Mouse (Mus musculus) spleen, adult 2 months (tissue): ENCODE measurements at regions not wholly inside any gene's neighbourhood (a gene's known extent, or its start where the extent isn't known, plus 50 kb on each side); places are given as distances from the start of the nearest gene placed in this dataset.

ENCODE experiments used
- DNase-seq, 2 experiments: peaks; one replicate each; pipeline versions ENCODE4 v3.0.0 to v3.0.0-alpha.2; 2012 to 2021; ENCODE audit warnings: low spot score in 2 of 2, low read depth in 1 of 2
- H3K27ac ChIP-seq: fragments of 200-500 bp; 2 replicates; pipeline ENCODE4 v1.5.1; 2012; ENCODE audit warnings: low read length, inconsistent platforms; ENCODE audit not compliant: insufficient read depth
- H3K27me3 ChIP-seq: fragments of 200-500 bp; 2 replicates; pipeline ENCODE4 v1.6.1; 2012; ENCODE audit warnings: mild to moderate bottlenecking, moderate library complexity, low read length, inconsistent platforms; ENCODE audit not compliant: control insufficient read depth, insufficient read depth
- H3K36me3 ChIP-seq: fragments of 200-500 bp; 2 replicates; pipeline ENCODE4 v1.6.1; 2012; ENCODE audit warnings: mild to moderate bottlenecking, low read length, inconsistent platforms; ENCODE audit not compliant: control insufficient read depth, insufficient read depth
- H3K4me1 ChIP-seq: fragments of 200-500 bp; 2 replicates; pipeline ENCODE4 v1.6.1; 2011; ENCODE audit warnings: inconsistent platforms; ENCODE audit not compliant: control insufficient read depth, insufficient read depth, insufficient read length
- H3K4me3 ChIP-seq: fragments of 200-500 bp; 2 replicates; pipeline ENCODE4 v1.5.1; 2011; ENCODE audit warnings: mild to moderate bottlenecking, inconsistent platforms; ENCODE audit not compliant: insufficient read depth, insufficient read length; ENCODE audit errors: extremely low read depth
- CTCF ChIP-seq: fragments of 200-500 bp; IDR thresholded peaks from 2 replicates; pipeline ENCODE4 v1.5.1; 2011; ENCODE audit warnings: mild to moderate bottlenecking, inconsistent platforms; ENCODE audit not compliant: insufficient read depth, insufficient read length, insufficient replicate concordance; ENCODE audit errors: extremely low read depth
- POLR2A ChIP-seq: fragments of 200-500 bp; IDR thresholded peaks from 2 replicates; pipeline ENCODE4 v1.6.1; 2011; ENCODE audit warnings: low read depth, low read length, inconsistent platforms
- WGBS: fragments of 180-500 bp; shearing (Covaris S2); methylation state at CpG from one replicate; pipeline ENCODE4 v1.1.7; 2018; 5-methylcytosine and 5-hydroxymethylcytosine counted together

GRCm38 (mm10) chr16:93448124-93448523, 155.7 kb downstream of the Setd4 start:
- Histone ChIP-seq H3K27ac (no peak overlapping the region), H3K27me3 (no peaks in the 10 kb centered on the region), H3K4me3 (no peak overlapping the region), H3K4me1 (peaks cover 2% of the 10 kb centered on the region; the same call in 1 of the 2 replicates), H3K36me3 (no peaks in the 10 kb centered on the region)
- TF ChIP-seq CTCF (no peak), POLR2A (no peak)
- 96% methylated on average over 10 of the region's 10 CpGs for WGBS
- no peak for DNase-seq

- no peak overlapping the region for H3K4me3 ChIP-seq
- TF ChIP-seq POLR2A (no peak), CTCF (no peak)
- no peak for DNase-seq
- no peaks in the 10 kb centered on the region for H3K36me3 ChIP-seq
- H3K27ac ChIP-seq: no peak overlapping the region
- no peaks in the 10 kb centered on the region for H3K27me3 ChIP-seq
- H3K4me1 ChIP-seq: peaks cover 2% of the 10 kb centered on the region; the same call in 1 of the 2 replicates
- 43% methylated on average over 5 of the region's 5 CpGs for WGBS
Measured at GRCm38 (mm10) chr16:93446970-93447369, 156.9 kb downstream of the Setd4 start.

- Histone ChIP-seq H3K27ac (no peak overlapping the region), H3K4me3 (no peak overlapping the region), H3K4me1 (peaks cover 2% of the 10 kb centered on the region; the same call in 1 of the 2 replicates), H3K36me3 (no peaks in the 10 kb centered on the region), H3K27me3 (no peaks in the 10 kb centered on the region)
- TF ChIP-seq POLR2A: no peak
- no peak for TF ChIP-seq CTCF
- DNase-seq: no peak
- 88% methylated on average over 13 of the region's 13 CpGs for WGBS
Measured at GRCm38 (mm10) chr16:93446206-93446605, 157.7 kb downstream of the Setd4 start.

- no peaks in the 10 kb centered on the region for H3K27me3 ChIP-seq
- H3K27ac ChIP-seq: no peak overlapping the region
- 81% methylated on average over 11 of the region's 11 CpGs for WGBS
- no peaks in the 10 kb centered on the region; the same call in 1 of the 2 replicates for H3K4me1 ChIP-seq
- DNase-seq: no peak
- H3K36me3 ChIP-seq: no peaks in the 10 kb centered on the region
- TF ChIP-seq POLR2A (no peak), CTCF (no peak)
- H3K4me3 ChIP-seq: no peak overlapping the region
Measured at GRCm38 (mm10) chr16:93442837-93443236, 161.0 kb downstream of the Setd4 start.

GRCm38 (mm10) chr16:93437608-93438425, 166.0 kb downstream of the Setd4 start:
- WGBS: 61% methylated on average over 14 of the region's 14 CpGs
- DNase-seq: no peak
- TF ChIP-seq POLR2A (no peak), CTCF (no peak)
- no peak overlapping the region for H3K27ac ChIP-seq
- H3K4me3 ChIP-seq: no peak overlapping the region
- H3K36me3 ChIP-seq: no peaks in the 10 kb centered on the region
- no peaks in the 10 kb centered on the region for H3K4me1 ChIP-seq
- no peaks in the 10 kb centered on the region for H3K27me3 ChIP-seq

- no peak for DNase-seq
- no peaks in the 10 kb centered on the region for H3K4me1 ChIP-seq
- H3K27me3 ChIP-seq: no peaks in the 10 kb centered on the region
- TF ChIP-seq CTCF (no peak), POLR2A (no peak)
- no peak overlapping the region for H3K27ac ChIP-seq
- WGBS: 45% methylated on average over 3 of the region's 3 CpGs
- H3K4me3 ChIP-seq: no peak overlapping the region
- no peaks in the 10 kb centered on the region for H3K36me3 ChIP-seq
Measured at GRCm38 (mm10) chr16:93436732-93437131, 167.1 kb downstream of the Setd4 start.

GRCm38 (mm10) chr16:93431316-93431715, 172.5 kb downstream of the Setd4 start:
- H3K27me3 ChIP-seq: no peaks in the 10 kb centered on the region
- WGBS: 88% methylated on average over 5 of the region's 5 CpGs

More at GRCm38 (mm10) chr16:93431316-93431715, 172.5 kb downstream of the Setd4 start:
- Histone ChIP-seq H3K36me3 (no peaks in the 10 kb centered on the region), H3K4me3 (no peak overlapping the region), H3K27ac (no peak overlapping the region), H3K4me1 (no peaks in the 10 kb centered on the region)
- no peak for DNase-seq
- no peak for TF ChIP-seq CTCF
- no peak for TF ChIP-seq POLR2A
